Mouse (Mus musculus) gastrocnemius, postnatal 25 days (tissue): ENCODE data around the gene Il2rb. TPM values are rescaled to one million over a fixed set of nuclear protein-coding genes. Genes with fewer than 3 reads are reported as not detected.

Source experiments
- DNase-seq: peaks from one replicate; pipeline ENCODE4 v3.0.0; 2022
- long read RNA-seq, 2 experiments: library from polyadenylated mRNA; stranded (forward); transcript quantifications; one replicate each; pipeline ENCODE4 v2.0.0; 2021
- total RNA-seq, 2 experiments: library from RNA; stranded (reverse); gene quantifications; 1 replicate in 1 of 2; 2 replicates in 1 of 2; pipeline ENCODE4 v1.2.3; 2021

Gene Il2rb
- not detected for total RNA-seq
- long read RNA-seq, experiment 1 = 0 reads
- long read RNA-seq, experiment 2 = 0 reads

GRCm38 (mm10) chr15:78494968-78495406 is at the start of gene Il2rb:
TSS of gene Il2rb (minus strand) at chr15:78495271.
- no peak for DNase-seq

- no peak for DNase-seq
Measured at GRCm38 (mm10) chr15:78544561-78545001, 49.5 kb upstream of the Il2rb start, which contains the start of gene Sstr3. TSS of gene Sstr3 (minus strand) at chr15:78544685.

DNA sequence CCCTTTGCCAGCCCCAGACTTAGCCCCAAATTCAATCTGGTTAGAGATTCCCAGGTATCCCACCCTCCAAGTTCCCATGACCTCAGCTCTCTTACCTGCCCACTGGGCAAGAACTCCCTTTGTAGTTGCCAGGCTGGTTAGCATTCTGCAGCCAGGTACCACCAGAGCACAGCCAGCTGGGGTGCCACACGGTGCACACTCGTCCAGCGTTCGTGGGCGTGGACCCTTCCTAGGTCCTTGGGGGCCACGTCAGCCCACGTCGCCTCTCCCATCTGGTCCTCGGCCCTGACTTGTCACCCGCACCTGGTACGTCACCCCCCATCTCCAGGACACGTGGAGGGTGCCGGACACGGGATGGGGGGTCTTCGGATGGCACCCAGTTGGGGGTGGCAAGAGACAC is 49.0 kb upstream of the Il2rb start:
- DNase-seq = no peak

GRCm38 (mm10) chr15:78542767-78543303 is 47.8 kb upstream of the Il2rb start:
- DNase-seq = no peak

- no peak for DNase-seq
Measured at GRCm38 (mm10) chr15:78542098-78542766, 47.2 kb upstream of the Il2rb start.

GRCm38 (mm10) chr15:78541606-78542005 is 46.5 kb upstream of the Il2rb start:
- no peak for DNase-seq

- DNase-seq = no peak
Measured at GRCm38 (mm10) chr15:78541036-78541435, 46.0 kb upstream of the Il2rb start.

DNA sequence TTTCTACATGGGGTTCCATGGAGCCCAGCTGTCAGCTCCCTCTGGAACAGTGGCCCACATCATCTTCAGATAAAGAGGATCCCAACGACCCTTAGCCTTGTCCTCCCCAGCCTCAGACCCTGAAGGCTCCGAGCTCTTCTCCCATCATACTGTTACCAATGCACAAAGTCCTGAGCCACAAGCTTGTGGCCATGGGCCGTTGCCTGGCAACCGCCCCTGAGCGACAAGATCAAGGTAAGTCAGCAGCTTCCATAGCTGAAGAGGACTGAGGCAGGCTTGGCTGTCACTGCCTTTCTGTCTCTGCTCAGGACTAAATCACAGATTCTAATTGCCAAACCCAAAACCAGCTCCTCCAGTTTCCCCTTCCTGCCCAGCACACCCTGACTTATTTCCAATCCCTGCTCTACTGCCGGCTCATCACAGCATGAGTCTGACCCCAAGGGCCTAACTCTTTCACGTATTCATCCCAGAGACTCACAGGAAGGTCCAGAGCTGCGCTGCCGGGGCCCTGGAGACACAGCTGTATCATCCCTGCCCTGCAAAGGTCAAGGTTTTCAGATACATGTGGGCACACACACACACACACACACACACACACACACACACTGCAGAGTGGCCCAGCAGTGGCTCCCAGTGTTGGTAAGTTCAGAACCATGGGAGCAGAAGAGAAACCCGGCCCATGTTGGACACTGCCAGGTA is 40.8 kb upstream of the Il2rb start:
- no peak for DNase-seq

DNA sequence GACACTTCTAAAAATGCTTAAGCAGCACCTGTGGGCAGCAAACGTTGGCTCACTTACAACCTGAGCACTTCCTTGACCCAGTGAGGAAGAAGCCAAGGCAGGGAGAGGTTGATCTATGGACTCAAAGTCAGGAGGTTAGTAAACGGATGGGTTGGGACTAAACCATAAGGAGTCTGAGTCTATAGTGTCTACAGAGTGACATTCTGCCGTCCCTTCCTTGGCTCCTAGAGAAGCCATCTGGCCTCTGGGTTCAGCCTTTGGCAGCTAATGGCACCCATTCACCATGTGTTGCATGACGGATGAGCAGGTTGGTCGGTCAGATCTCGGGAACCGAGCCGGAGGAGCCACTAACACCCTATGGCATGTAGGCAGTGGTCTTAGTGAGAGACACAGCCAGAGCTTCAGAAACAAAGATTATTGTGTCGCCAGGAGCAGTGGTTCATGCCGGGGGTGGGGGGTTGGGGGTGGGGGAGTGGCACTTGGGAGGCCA is 38.3 kb upstream of the Il2rb start:
- DNase-seq = no peak

DNA sequence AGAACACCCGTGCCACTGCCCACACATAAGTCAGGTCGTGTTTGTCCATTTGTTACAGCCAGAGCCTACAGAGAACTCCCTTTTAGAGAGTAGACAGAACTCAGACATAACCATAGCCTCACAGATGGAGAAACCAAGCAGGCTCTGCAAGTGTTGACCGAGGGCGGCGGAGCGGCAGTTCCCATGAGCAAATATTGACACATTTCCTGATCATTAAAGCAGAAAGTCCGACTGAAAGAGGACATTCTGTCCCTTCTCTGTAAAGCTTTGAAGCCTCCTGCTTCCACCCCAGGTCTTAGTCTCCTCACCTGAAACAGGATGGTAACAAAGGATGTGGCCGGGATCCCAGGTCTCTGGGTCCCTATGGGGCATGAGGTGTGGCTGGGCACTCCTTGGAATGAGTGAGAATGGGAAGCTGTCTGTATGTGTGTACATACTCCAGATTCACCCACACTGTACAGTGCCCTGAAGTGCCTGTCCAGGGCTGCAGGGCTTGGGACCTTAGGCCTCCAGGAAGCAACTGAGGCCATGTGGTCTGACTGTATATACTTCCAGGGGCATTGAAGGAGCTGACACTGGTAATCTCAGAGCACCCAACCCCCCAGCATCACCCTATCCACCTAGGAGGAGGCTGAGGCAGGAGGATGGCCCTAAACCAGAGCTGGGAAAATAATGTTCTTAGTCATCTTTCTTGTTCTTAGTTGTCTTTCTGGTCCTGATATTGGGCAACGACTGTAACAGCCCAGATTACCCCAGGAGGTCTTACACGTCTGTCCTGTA is 37.7 kb upstream of the Il2rb start:
- DNase-seq = no peak

- peak; percentile 94 for DNase-seq
Measured at GRCm38 (mm10) chr15:78531901-78532469, 36.9 kb upstream of the Il2rb start.

- no peak for DNase-seq
Measured at GRCm38 (mm10) chr15:78531451-78531720, 36.3 kb upstream of the Il2rb start.

DNA sequence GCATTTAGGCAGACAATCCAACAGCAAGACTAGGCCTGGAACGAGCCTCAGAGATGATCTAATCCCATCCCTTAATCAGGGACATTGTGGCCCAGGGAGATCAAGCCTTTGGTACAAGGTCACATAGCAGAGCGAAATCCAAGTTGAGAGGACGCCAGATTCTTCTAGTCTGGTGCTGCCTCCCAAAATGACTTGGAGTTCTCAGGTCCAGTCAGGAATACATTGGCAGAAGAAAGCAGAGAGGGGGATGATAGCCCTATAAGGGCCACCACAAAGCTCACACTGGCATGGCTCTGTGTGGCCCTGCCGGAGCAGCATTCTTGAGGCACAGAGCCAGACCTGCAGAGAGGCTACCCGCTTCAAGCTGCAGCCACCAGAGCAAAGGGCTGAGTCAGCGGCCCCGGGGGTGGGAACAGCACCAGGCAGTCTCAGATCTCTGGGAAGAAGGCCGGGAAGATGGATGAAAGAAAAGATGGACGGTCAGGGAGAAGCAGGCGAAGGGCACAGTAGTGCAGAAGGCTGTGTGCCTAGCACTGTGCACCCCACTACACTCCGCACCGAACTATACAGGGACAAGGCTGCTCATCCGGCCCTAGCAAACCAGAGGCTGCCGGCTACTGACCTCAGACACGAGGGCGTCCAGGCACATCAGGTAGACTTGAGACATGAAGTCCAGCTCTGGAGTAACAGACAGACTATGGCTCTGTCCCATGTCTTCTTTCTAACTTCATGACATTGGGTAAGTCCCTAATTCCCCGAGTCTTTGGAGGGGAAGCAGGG is 35.8 kb upstream of the Il2rb start, which contains the start of gene C1qtnf6:
C1qtnf6 (minus strand) TSS at position 746 of the 780 bp plus-strand sequence.
- DNase-seq = peak; percentile 79

- no peak for DNase-seq
Measured at GRCm38 (mm10) chr15:78530141-78530540, 35.1 kb upstream of the Il2rb start.

GRCm38 (mm10) chr15:78529428-78529990 is 34.4 kb upstream of the Il2rb start:
- DNase-seq = peak; percentile 72

GRCm38 (mm10) chr15:78528726-78529411 is 33.8 kb upstream of the Il2rb start:
- DNase-seq = no peak

- DNase-seq = peak; percentile 54
Measured at GRCm38 (mm10) chr15:78527973-78528372, 32.9 kb upstream of the Il2rb start.

DNA sequence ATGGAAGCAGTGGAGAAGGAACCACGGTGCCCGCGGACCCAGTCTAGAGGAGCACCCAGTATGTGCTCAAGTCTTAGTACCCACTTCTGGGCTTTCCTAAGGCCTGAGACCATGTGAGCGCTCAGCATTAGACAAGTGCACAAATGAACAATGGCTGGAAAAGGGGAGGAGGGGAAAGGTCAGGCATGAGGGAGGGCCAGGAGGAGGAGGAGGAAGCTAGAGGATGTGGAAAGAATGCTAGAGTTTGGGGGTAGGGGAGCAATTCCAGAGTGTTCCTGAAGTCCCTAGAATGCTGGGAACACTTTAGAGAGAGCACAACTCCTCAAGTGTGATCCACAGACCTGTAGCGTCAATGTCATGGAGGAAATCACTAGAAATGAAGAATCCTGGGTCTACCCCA is 29.1 kb upstream of the Il2rb start:
- DNase-seq = no peak

DNA sequence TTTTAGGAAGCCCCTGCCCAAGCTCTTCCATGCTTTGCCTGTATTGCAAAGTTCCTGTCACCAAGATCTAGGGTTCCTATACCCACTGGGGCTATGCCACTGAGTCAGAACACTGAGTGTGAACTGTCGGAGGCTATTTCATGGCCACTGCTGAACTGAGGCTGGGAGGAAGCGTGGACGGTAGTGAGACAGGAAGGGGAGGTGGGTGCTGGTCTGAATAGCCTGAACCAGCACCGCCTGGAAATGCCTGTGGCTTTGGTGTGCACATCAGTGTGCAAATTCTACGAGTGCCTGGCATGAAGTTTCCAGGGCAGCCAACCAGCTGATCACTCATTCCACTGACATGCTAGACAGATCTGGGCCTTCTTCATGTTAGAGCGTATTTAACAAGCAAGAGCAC is 26.8 kb upstream of the Il2rb start:
- DNase-seq = no peak

DNA sequence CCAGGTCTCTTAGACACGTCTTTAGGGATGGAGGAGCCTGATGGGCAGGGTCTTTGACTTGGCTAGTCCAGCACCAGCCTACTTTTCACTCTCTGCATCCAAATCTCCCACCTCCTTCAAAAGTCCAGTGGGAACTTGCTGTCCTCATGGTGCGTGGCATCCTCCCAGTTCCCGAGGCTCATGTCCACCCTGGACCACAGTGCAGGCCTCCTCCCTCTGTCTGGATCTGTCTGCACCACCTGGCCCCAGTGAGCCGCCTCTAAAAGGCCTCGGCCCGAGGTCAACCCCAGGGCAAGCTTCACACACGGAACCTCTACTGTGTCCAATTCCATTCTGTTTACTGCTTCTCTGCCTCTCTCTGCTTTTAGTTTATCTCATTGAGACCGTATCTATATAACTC is 26.3 kb upstream of the Il2rb start:
- peak; percentile 67 for DNase-seq
